Mouse (Mus musculus): ENCODE results near the gene Gas2l3.

DNA sequence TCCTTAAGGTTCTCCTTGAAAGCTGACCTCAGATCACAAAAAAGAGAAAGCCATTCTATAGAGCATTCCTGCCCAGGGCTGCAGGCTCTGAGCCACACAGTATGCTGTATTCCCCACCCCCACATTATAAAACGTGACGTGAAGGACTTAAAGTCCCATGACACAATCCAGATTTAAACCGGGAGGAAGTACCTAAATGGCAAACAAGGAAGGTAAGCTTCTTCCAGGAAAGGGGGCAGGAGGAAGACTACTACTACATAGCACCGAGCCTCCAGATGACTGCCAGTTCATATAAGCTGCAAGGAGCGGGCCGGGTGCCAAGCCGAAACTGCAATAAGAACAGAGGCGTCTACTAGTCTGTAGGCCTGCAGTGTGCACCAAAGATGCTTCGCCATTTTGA, 7.8 kb downstream of the Gas2l3 start:
- TF ChIP-seq CTCF (IDR thresholded peaks at IDR 0.05; ENCODE audit: low read depth) (no peak), EP300 (IDR thresholded peaks at IDR 0.05; ENCODE audit: low read depth) (no peak)
